Comparison of ENCODE assay signal across 8 mouse cellular contexts in the genomic region with DNA sequence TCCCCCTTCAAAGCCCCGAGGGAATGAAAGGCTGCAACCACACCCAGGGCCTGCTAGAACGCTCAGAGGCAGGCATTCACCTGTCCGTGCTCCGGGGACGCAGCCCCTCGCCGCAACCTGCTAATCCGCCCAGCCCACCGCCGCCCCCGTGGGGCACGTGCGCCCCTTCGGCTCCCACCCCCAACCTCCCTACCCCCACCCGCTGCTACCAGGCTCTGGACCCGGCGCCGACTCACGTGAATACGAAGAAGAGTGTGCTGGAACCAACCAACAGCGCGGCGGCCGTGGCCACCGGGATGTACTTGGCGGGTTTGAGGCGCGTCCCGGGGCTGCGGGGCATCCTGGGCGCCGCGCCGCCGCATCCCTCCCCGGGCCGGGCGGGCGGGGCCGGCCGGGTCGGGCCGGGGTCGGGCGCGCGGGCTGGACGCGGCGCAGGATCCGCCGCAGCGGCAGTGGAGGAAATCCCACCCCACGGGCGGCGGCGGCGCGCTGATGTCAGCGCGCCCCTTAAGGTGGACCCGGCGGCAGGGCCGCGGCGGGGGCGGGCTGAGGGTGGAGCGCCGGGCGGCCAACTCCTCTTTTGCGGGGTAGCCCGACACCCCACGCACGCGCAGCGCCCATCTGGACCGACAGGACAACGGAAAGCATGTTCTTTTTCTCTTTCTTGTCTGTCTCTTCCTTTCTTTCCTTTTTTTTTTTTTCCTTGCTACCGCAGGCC. TPM values are rescaled to one million over a fixed set of nuclear protein-coding genes. Genes with fewer than 3 reads are reported as not detected.
DNase-seq lines count a peak whose midpoint lies in the region; ATAC-seq and TF ChIP-seq lines count a peak whose summit lies in the region.

A gene (minus strand): TSS at position 466 of the 718 bp plus-strand sequence.

- H3K9ac ChIP-seq in embryonic facial prominence, embryonic 13.5 days, result peak within 1 kb of the TSS; percentile 89
- peak within 1 kb of the TSS; percentile 87 for H3K9ac ChIP-seq in heart, embryonic 12.5 days
- H3K9ac ChIP-seq in kidney, embryonic 16.5 days (replicated peaks; ENCODE audit: low read length), result peak within 1 kb of the TSS; percentile 91
- peak within 1 kb of the TSS; percentile 72 for H3K9ac ChIP-seq in liver, embryonic 11.5 days (ENCODE audit: low read depth, low read length)
- H3K9ac ChIP-seq in midbrain, postnatal 0 days (replicated peaks; ENCODE audit: low read length, poor library complexity, severe bottlenecking), result peak within 1 kb of the TSS; percentile 95
- peak within 1 kb of the TSS; percentile 85 for H3K9ac ChIP-seq in stomach, embryonic 14.5 days (replicated peaks; ENCODE audit: low read depth, low read length)

- no peaks in the 10 kb centered on the region for H3K27me3 ChIP-seq in embryonic facial prominence, embryonic 13.5 days
- no peaks in the 10 kb centered on the region for H3K27me3 ChIP-seq in heart, embryonic 12.5 days (replicated peaks)
- H3K27me3 ChIP-seq in kidney, embryonic 16.5 days (ENCODE audit: insufficient read depth, low read length), result no peaks in the 10 kb centered on the region
- H3K27me3 ChIP-seq in liver, embryonic 11.5 days (replicated peaks; ENCODE audit: control insufficient read depth, insufficient read depth, low read length), result peaks cover 6% of the 10 kb centered on the region; the same call in 1 of the 2 replicates
- no peaks in the 10 kb centered on the region for H3K27me3 ChIP-seq in midbrain, postnatal 0 days (ENCODE audit: insufficient read depth, low read length)
- H3K27me3 ChIP-seq in stomach, embryonic 14.5 days (ENCODE audit: control insufficient read depth, insufficient read depth, low read length), result no peaks in the 10 kb centered on the region

- H3K4me2 ChIP-seq in embryonic facial prominence, embryonic 13.5 days, result peak within 1 kb of the TSS; percentile 90
- H3K4me2 ChIP-seq in heart, embryonic 12.5 days, result peak within 1 kb of the TSS; percentile 91
- H3K4me2 ChIP-seq in kidney, embryonic 16.5 days (replicated peaks; ENCODE audit: low read depth, low read length), result peak within 1 kb of the TSS; percentile 82
- peak within 1 kb of the TSS; percentile 88 for H3K4me2 ChIP-seq in liver, embryonic 11.5 days
- H3K4me2 ChIP-seq in midbrain, postnatal 0 days (ENCODE audit: low read depth, low read length, poor library complexity, severe bottlenecking), result peak within 1 kb of the TSS; percentile 82
- H3K4me2 ChIP-seq in stomach, embryonic 14.5 days (replicated peaks; ENCODE audit: low read depth, low read length), result peak within 1 kb of the TSS; percentile 77

- no peaks in the 10 kb centered on the region for H3K9me3 ChIP-seq in embryonic facial prominence, embryonic 13.5 days
- no peaks in the 10 kb centered on the region for H3K9me3 ChIP-seq in heart, embryonic 12.5 days (replicated peaks)
- no peaks in the 10 kb centered on the region for H3K9me3 ChIP-seq in kidney, embryonic 16.5 days (ENCODE audit: low read length)
- no peaks in the 10 kb centered on the region for H3K9me3 ChIP-seq in liver, embryonic 11.5 days (ENCODE audit: control insufficient read depth, low read length)
- H3K9me3 ChIP-seq in midbrain, postnatal 0 days (ENCODE audit: low read length), result no peaks in the 10 kb centered on the region
- H3K9me3 ChIP-seq in stomach, embryonic 14.5 days (ENCODE audit: control insufficient read depth, low read depth, low read length), result no peaks in the 10 kb centered on the region

- peak; percentile 68; the same call in 1 of the 2 replicates for ATAC-seq in embryonic facial prominence, embryonic 13.5 days (ENCODE audit: insufficient number of reproducible peaks, insufficient read depth, low FRiP score, low TSS enrichment, low read depth)
- peak; percentile 81 for ATAC-seq in heart, embryonic 12.5 days (ENCODE audit: insufficient number of reproducible peaks, low FRiP score)
- ATAC-seq in kidney, embryonic 16.5 days (ENCODE audit: low FRiP score, low TSS enrichment), result peak; percentile 79
- ATAC-seq in liver, embryonic 11.5 days (replicated peaks; ENCODE audit: low FRiP score), result peak; percentile 60
- ATAC-seq in midbrain, postnatal 0 days (ENCODE audit: low FRiP score), result peak; percentile 86
- peak; percentile 88 for ATAC-seq in stomach, embryonic 14.5 days (ENCODE audit: insufficient number of reproducible peaks, insufficient read depth, low FRiP score, low read depth)

- peaks cover 36% of the 10 kb centered on the region for H3K4me1 ChIP-seq in embryonic facial prominence, embryonic 13.5 days
- peaks cover 51% of the 10 kb centered on the region for H3K4me1 ChIP-seq in heart, embryonic 12.5 days (replicated peaks)
- H3K4me1 ChIP-seq in kidney, embryonic 16.5 days (ENCODE audit: insufficient read depth, low read length), result peaks cover 27% of the 10 kb centered on the region
- peaks cover 12% of the 10 kb centered on the region for H3K4me1 ChIP-seq in liver, embryonic 11.5 days (replicated peaks; ENCODE audit: control insufficient read depth, insufficient read depth, low read length)
- peaks cover 17% of the 10 kb centered on the region; the same call in 1 of the 2 replicates for H3K4me1 ChIP-seq in midbrain, postnatal 0 days (ENCODE audit: insufficient read depth, low read length)
- peaks cover 17% of the 10 kb centered on the region for H3K4me1 ChIP-seq in stomach, embryonic 14.5 days (ENCODE audit: control insufficient read depth, insufficient read depth, low read length)

- DNase-seq in 416B (ENCODE audit: low read depth), result peak; percentile 53
- peak; percentile 88 for DNase-seq in adrenal gland, postnatal 10 days
- no peak for DNase-seq in liver, embryonic 11.5 days (ENCODE audit: low spot score)
- peak; percentile 85 for DNase-seq in midbrain, postnatal 0 days (ENCODE audit: low spot score)

- peak within 1 kb of the TSS; percentile 84 for H3K4me3 ChIP-seq in embryonic facial prominence, embryonic 13.5 days
- peak within 1 kb of the TSS; percentile 88 for H3K4me3 ChIP-seq in heart, embryonic 12.5 days
- peak within 1 kb of the TSS; percentile 85 for H3K4me3 ChIP-seq in kidney, embryonic 16.5 days (ENCODE audit: low read length)
- peak within 1 kb of the TSS; percentile 79 for H3K4me3 ChIP-seq in liver, embryonic 11.5 days (ENCODE audit: low read depth, low read length)
- H3K4me3 ChIP-seq in midbrain, postnatal 0 days (ENCODE audit: low read depth, low read length), result peak within 1 kb of the TSS; percentile 94
- peak within 1 kb of the TSS; percentile 87 for H3K4me3 ChIP-seq in stomach, embryonic 14.5 days (ENCODE audit: low read depth, low read length)

- WGBS in embryonic facial prominence, embryonic 13.5 days, result under 1% methylated on average over 76 of the region's 79 CpGs
- WGBS in heart, embryonic 12.5 days, result 1% methylated on average over 78 of the region's 79 CpGs
- under 1% methylated on average over 51 of the region's 79 CpGs for WGBS in kidney, embryonic 16.5 days
- WGBS in liver, embryonic 11.5 days, result under 1% methylated on average over 61 of the region's 79 CpGs
- WGBS in midbrain, postnatal 0 days, result 2% methylated on average over 49 of the region's 79 CpGs
- under 1% methylated on average over 62 of the region's 79 CpGs for WGBS in stomach, embryonic 14.5 days

- H3K36me3 ChIP-seq in embryonic facial prominence, embryonic 13.5 days, result peaks cover 20% of the 10 kb centered on the region
- peaks cover 25% of the 10 kb centered on the region for H3K36me3 ChIP-seq in heart, embryonic 12.5 days
- peaks cover 16% of the 10 kb centered on the region for H3K36me3 ChIP-seq in kidney, embryonic 16.5 days (ENCODE audit: insufficient read depth, low read length)
- peaks cover 14% of the 10 kb centered on the region for H3K36me3 ChIP-seq in liver, embryonic 11.5 days (ENCODE audit: control insufficient read depth, insufficient read depth, low read length)
- peaks cover 15% of the 10 kb centered on the region; the same call in 1 of the 2 replicates for H3K36me3 ChIP-seq in midbrain, postnatal 0 days (ENCODE audit: insufficient read depth, low read length)
- H3K36me3 ChIP-seq in stomach, embryonic 14.5 days (ENCODE audit: control insufficient read depth, insufficient read depth, low read length), result peaks cover 19% of the 10 kb centered on the region

- peak within 1 kb of the TSS; percentile 91 for H3K27ac ChIP-seq in embryonic facial prominence, embryonic 13.5 days
- H3K27ac ChIP-seq in heart, embryonic 12.5 days (ENCODE audit: poor library complexity, severe bottlenecking), result peak within 1 kb of the TSS; percentile 92
- peak within 1 kb of the TSS; percentile 90 for H3K27ac ChIP-seq in kidney, embryonic 16.5 days (ENCODE audit: low read length)
- H3K27ac ChIP-seq in liver, embryonic 11.5 days (ENCODE audit: low read depth, low read length), result peak within 1 kb of the TSS; percentile 63
- H3K27ac ChIP-seq in midbrain, postnatal 0 days (ENCODE audit: low read depth, low read length), result peak within 1 kb of the TSS; percentile 85
- peak within 1 kb of the TSS; percentile 90 for H3K27ac ChIP-seq in stomach, embryonic 14.5 days (ENCODE audit: low read length)

- TF ChIP-seq CTCF in midbrain, postnatal 0 days (IDR thresholded peaks at IDR 0.05), result no peak

RNA-seq across cellular contexts. Expression of the gene that starts here (rescaled TPM):
- 10 to 100 TPM; 18.9 to 20.5 TPM for total RNA-seq in adrenal gland, postnatal 10 days (2021)
- polyA plus RNA-seq in embryonic facial prominence, embryonic 13.5 days (2015; fragmentation: Nextera tagmentation; extraction: Ambion mirVana), result 13.9 and 18.1 TPM in 2 replicates
- polyA plus RNA-seq in heart, embryonic 12.5 days (2016; fragmentation: Nextera tagmentation; extraction: Ambion mirVana), result 29.5 and 33.0 TPM in 2 replicates
- polyA plus RNA-seq in kidney, embryonic 16.5 days (2015; fragmentation: Nextera tagmentation; extraction: Ambion mirVana), result 8.9 and 11.6 TPM in 2 replicates
- 7.7 and 7.8 TPM in 2 replicates for polyA plus RNA-seq in liver, embryonic 11.5 days (2014; fragmentation: Nextera tagmentation; extraction: Ambion mirVana)
- total RNA-seq in midbrain, postnatal 0 days (2014; rRNA removed), result 34.1 and 41.2 TPM in 2 replicates
- polyA plus RNA-seq in midbrain, postnatal 0 days (2015; fragmentation: Nextera tagmentation; extraction: Ambion mirVana), result 13.8 and 14.6 TPM in 2 replicates
- polyA plus RNA-seq in stomach, embryonic 14.5 days (2014; fragmentation: Nextera tagmentation; extraction: Ambion mirVana), result 9.8 and 11.1 TPM in 2 replicates
